Mouse (Mus musculus) brain, embryonic 14.5 days (tissue): ENCODE data around the gene Hmcn1.

Source experiments
- CTCF ChIP-seq: fragments of 200-500 bp; IDR thresholded peaks from 2 replicates; pipeline ENCODE4 v1.5.1; 2012; ENCODE audit warnings: inconsistent platforms, mild to moderate bottlenecking, moderate library complexity, borderline replicate concordance; ENCODE audit not compliant: insufficient read depth, insufficient read length; ENCODE audit errors: extremely low read depth
- POLR2A ChIP-seq: fragments of 200-500 bp; IDR thresholded peaks from 2 replicates; pipeline ENCODE4 v1.6.1; 2012; ENCODE audit warnings: mild to moderate bottlenecking, inconsistent platforms, borderline replicate concordance; ENCODE audit not compliant: poor library complexity, insufficient read depth, insufficient read length, severe bottlenecking; ENCODE audit errors: extremely low read depth

DNA sequence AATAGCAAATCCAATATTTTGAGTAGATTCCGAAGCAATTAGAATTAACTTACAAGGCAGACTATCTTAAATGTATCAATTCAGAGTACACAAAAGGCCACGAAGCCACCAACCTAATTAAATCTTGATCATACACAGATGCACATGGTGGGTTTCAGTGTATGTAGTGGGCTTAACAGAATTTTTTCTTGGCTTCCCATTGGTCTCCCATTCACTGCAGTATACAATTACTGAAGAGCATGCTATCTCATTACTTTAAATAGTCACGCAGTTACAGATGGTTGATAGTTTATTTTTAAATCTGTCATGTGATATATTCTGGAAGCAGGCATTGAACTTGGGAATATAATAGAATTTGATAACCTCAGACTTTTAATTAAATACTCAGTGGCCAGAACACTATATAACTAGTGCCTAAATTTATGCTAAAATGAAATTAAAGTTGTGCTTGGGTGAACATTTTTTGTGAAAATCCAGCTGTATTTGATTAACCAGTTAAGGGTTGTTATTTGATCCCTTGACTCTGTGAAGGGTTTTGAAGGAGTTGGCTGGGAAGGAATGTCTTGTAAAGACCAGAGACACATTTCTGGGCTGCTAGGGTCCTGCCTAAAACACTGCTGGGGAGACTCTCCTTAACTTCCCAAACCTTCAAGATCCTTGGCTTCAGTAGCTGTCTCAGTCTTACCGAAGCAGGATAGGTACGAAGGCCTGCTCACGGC is 455.7 kb downstream of the Hmcn1 start:
- TF ChIP-seq CTCF (no peak), POLR2A (no peak)
